Mouse (Mus musculus): ENCODE measurements around the gene Acvr1. TPM values are rescaled to one million over a fixed set of nuclear protein-coding genes. Genes with fewer than 3 reads are reported as not detected.

Acvr1 gene
- polyA plus RNA-seq, 1 experiment = 9.0 TPM

- no peaks in the 10 kb centered on the region for H3K4me1 ChIP-seq (ENCODE audit: control insufficient read depth, insufficient read depth, low read length)
- H3K36me3 ChIP-seq (ENCODE audit: control insufficient read depth, insufficient read depth, low read length, poor library complexity, severe bottlenecking) = no peaks in the 10 kb centered on the region
- peak overlapping the region; percentile 82 for H3K4me3 ChIP-seq (ENCODE audit: low read depth, low read length)
- H3K9ac ChIP-seq (ENCODE audit: low read depth, poor library complexity, severe bottlenecking) = peak overlapping the region; percentile 97
- H3K9me3 ChIP-seq (replicated peaks; ENCODE audit: control insufficient read depth, insufficient read depth, low read length, poor library complexity, severe bottlenecking) = no peaks in the 10 kb centered on the region
- TF ChIP-seq EP300 (IDR thresholded peaks at IDR 0.05; ENCODE audit: insufficient read depth, low read depth, low read length) (no peak), CTCF (IDR thresholded peaks at IDR 0.05; ENCODE audit: low read depth, low read length) (no peak)
- H3K27me3 ChIP-seq (ENCODE audit: control insufficient read depth, insufficient read depth, low read length, poor library complexity, severe bottlenecking) = no peaks in the 10 kb centered on the region
- H3K27ac ChIP-seq (ENCODE audit: insufficient read depth, low read length) = no peak overlapping the region
Observed at GRCm38 (mm10) chr2:58566410-58567065, 419 bp downstream of the Acvr1 start.

GRCm38 (mm10) chr2:58566049-58566409, 928 bp downstream of the Acvr1 start:
- TF ChIP-seq POLR2A (IDR thresholded peaks at IDR 0.05; ENCODE audit: insufficient read depth, low read length) (no peak), CTCF (IDR thresholded peaks at IDR 0.05; ENCODE audit: low read depth, low read length) (no peak), EP300 (IDR thresholded peaks at IDR 0.05; ENCODE audit: insufficient read depth, low read depth, low read length) (no peak)
- no peaks in the 10 kb centered on the region for H3K4me1 ChIP-seq (ENCODE audit: control insufficient read depth, insufficient read depth, low read length)
- H3K36me3 ChIP-seq (ENCODE audit: control insufficient read depth, insufficient read depth, low read length, poor library complexity, severe bottlenecking) = no peaks in the 10 kb centered on the region

DNA sequence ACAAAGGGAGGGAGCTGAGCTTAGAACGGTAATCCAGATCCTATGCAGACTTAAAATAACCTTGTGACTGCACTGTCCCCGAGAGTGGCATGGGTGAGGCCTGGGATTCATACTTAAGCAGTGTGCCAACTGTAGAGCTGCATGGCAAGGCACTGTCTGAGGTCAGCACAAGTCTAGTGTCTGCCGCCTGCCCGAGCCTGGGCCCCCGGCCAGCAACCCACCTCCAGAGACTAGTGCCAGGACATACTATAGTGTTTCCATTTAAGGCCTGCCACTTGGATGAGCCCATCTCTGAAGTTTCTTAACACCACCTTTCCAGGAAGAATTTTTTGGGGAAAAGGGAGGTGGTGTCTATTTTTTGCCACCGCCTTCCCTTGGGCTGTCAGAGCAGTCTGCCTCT, 1.7 kb downstream of the Acvr1 start:
- TF ChIP-seq EP300 (IDR thresholded peaks at IDR 0.05; ENCODE audit: insufficient read depth, low read depth, low read length) (no peak), POLR2A (IDR thresholded peaks at IDR 0.05; ENCODE audit: insufficient read depth, low read length) (no peak), CTCF (IDR thresholded peaks at IDR 0.05; ENCODE audit: low read depth, low read length) (no peak)
- Histone ChIP-seq H3K9ac (ENCODE audit: low read depth, poor library complexity, severe bottlenecking) (no peak overlapping the region), H3K9me3 (replicated peaks; ENCODE audit: control insufficient read depth, insufficient read depth, low read length, poor library complexity, severe bottlenecking) (no peaks in the 10 kb centered on the region)

More at GRCm38 (mm10) chr2:58566049-58566409, 928 bp downstream of the Acvr1 start:
- Histone ChIP-seq H3K27me3 (ENCODE audit: control insufficient read depth, insufficient read depth, low read length, poor library complexity, severe bottlenecking) (no peaks in the 10 kb centered on the region), H3K4me3 (ENCODE audit: low read depth, low read length) (peak overlapping the region; percentile 82), H3K9ac (ENCODE audit: low read depth, poor library complexity, severe bottlenecking) (peak overlapping the region; percentile 97), H3K27ac (ENCODE audit: insufficient read depth, low read length) (no peak overlapping the region), H3K9me3 (replicated peaks; ENCODE audit: control insufficient read depth, insufficient read depth, low read length, poor library complexity, severe bottlenecking) (no peaks in the 10 kb centered on the region)

DNA sequence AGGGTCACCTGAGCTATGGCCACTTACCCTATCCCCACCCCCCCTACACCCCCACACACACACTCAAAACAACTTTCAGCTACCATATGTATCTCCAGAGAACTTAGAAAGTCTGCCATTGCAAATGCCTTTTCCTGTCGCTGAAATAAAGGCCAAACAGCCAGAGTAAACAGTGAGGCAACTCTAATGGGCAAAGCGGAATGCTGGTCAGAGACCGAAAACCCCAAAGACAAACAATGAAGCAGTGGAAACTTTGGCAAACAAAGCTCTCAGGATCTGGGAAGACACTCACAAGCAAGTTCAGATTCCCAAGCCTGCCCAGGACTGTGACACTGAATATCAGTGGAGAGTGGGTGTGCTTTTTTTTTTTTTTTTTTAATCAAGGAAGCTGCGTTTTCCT, 4.8 kb downstream of the Acvr1 start:
- Histone ChIP-seq H3K4me3 (ENCODE audit: low read depth, low read length) (no peak overlapping the region), H3K4me1 (ENCODE audit: control insufficient read depth, insufficient read depth, low read length) (no peaks in the 10 kb centered on the region), H3K9ac (ENCODE audit: low read depth, poor library complexity, severe bottlenecking) (no peak overlapping the region), H3K27me3 (ENCODE audit: control insufficient read depth, insufficient read depth, low read length, poor library complexity, severe bottlenecking) (no peaks in the 10 kb centered on the region), H3K27ac (ENCODE audit: insufficient read depth, low read length) (no peak overlapping the region), H3K9me3 (replicated peaks; ENCODE audit: control insufficient read depth, insufficient read depth, low read length, poor library complexity, severe bottlenecking) (no peaks in the 10 kb centered on the region), H3K36me3 (ENCODE audit: control insufficient read depth, insufficient read depth, low read length, poor library complexity, severe bottlenecking) (no peaks in the 10 kb centered on the region)
- TF ChIP-seq CTCF (IDR thresholded peaks at IDR 0.05; ENCODE audit: low read depth, low read length) (no peak), POLR2A (IDR thresholded peaks at IDR 0.05; ENCODE audit: insufficient read depth, low read length) (no peak), EP300 (IDR thresholded peaks at IDR 0.05; ENCODE audit: insufficient read depth, low read depth, low read length) (no peak)

More for the DNA sequence above, 1.7 kb downstream of the Acvr1 start:
- Histone ChIP-seq H3K4me1 (ENCODE audit: control insufficient read depth, insufficient read depth, low read length) (no peaks in the 10 kb centered on the region), H3K27ac (ENCODE audit: insufficient read depth, low read length) (no peak overlapping the region), H3K27me3 (ENCODE audit: control insufficient read depth, insufficient read depth, low read length, poor library complexity, severe bottlenecking) (no peaks in the 10 kb centered on the region), H3K4me3 (ENCODE audit: low read depth, low read length) (no peak overlapping the region), H3K36me3 (ENCODE audit: control insufficient read depth, insufficient read depth, low read length, poor library complexity, severe bottlenecking) (no peaks in the 10 kb centered on the region)

GRCm38 (mm10) chr2:58557045-58557845, 9.7 kb downstream of the Acvr1 start:
- Histone ChIP-seq H3K27ac (ENCODE audit: insufficient read depth, low read length) (no peak overlapping the region), H3K27me3 (ENCODE audit: control insufficient read depth, insufficient read depth, low read length, poor library complexity, severe bottlenecking) (no peaks in the 10 kb centered on the region), H3K9me3 (replicated peaks; ENCODE audit: control insufficient read depth, insufficient read depth, low read length, poor library complexity, severe bottlenecking) (no peaks in the 10 kb centered on the region), H3K36me3 (ENCODE audit: control insufficient read depth, insufficient read depth, low read length, poor library complexity, severe bottlenecking) (no peaks in the 10 kb centered on the region), H3K4me3 (ENCODE audit: low read depth, low read length) (no peak overlapping the region), H3K9ac (ENCODE audit: low read depth, poor library complexity, severe bottlenecking) (no peak overlapping the region), H3K4me1 (ENCODE audit: control insufficient read depth, insufficient read depth, low read length) (no peaks in the 10 kb centered on the region)
- no peak for TF ChIP-seq POLR2A (IDR thresholded peaks at IDR 0.05; ENCODE audit: insufficient read depth, low read length)
- TF ChIP-seq CTCF (IDR thresholded peaks at IDR 0.05; ENCODE audit: low read depth, low read length) = no peak
- no peak for TF ChIP-seq EP300 (IDR thresholded peaks at IDR 0.05; ENCODE audit: insufficient read depth, low read depth, low read length)

DNA sequence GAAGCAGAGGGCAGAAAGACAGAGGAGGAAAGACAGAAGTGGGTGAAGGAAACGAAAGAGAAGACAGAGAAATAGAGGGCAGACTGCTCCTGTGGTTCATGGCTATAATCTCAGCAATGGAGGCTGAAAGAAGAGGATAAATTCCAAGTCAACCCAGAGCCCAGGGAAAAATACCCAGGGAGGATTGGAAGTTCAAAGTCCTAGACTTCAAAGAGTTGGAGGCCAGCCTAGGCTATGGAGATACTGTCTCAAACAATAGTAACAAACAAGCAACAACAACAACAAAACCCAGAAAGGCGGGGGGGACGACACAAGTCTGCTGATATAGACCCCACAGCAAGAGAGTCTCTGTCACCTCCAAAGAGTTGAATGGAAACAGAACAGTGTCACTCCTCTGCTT, 14.7 kb downstream of the Acvr1 start:
- Histone ChIP-seq H3K36me3 (ENCODE audit: control insufficient read depth, insufficient read depth, low read length, poor library complexity, severe bottlenecking) (no peaks in the 10 kb centered on the region), H3K4me1 (ENCODE audit: control insufficient read depth, insufficient read depth, low read length) (no peaks in the 10 kb centered on the region), H3K27me3 (ENCODE audit: control insufficient read depth, insufficient read depth, low read length, poor library complexity, severe bottlenecking) (no peaks in the 10 kb centered on the region), H3K9me3 (replicated peaks; ENCODE audit: control insufficient read depth, insufficient read depth, low read length, poor library complexity, severe bottlenecking) (no peaks in the 10 kb centered on the region), H3K27ac (ENCODE audit: insufficient read depth, low read length) (0 out of 2 replicates have a peak overlapping the region, but pooled peaks have one; percentile 7), H3K4me3 (ENCODE audit: low read depth, low read length) (no peak overlapping the region), H3K9ac (ENCODE audit: low read depth, poor library complexity, severe bottlenecking) (no peak overlapping the region)
- TF ChIP-seq CTCF (IDR thresholded peaks at IDR 0.05; ENCODE audit: low read depth, low read length) (no peak), EP300 (IDR thresholded peaks at IDR 0.05; ENCODE audit: insufficient read depth, low read depth, low read length) (no peak), POLR2A (IDR thresholded peaks at IDR 0.05; ENCODE audit: insufficient read depth, low read length) (no peak)
